Mouse (Mus musculus) MEL (cell line): ENCODE results near the gene Gm20388. TPM values are rescaled to one million over a fixed set of nuclear protein-coding genes. Genes with fewer than 3 reads are reported as not detected.

Experiments
- DNase-seq: peaks from one replicate; pipeline ENCODE4 v3.0.0; 2011; ENCODE audit warnings: low read depth, low spot score
- H3K27ac ChIP-seq: 2 replicates; pipeline ENCODE4 v1.5.1; 2012; ENCODE audit warnings: low read depth, mild to moderate bottlenecking, control low read depth, low read length, moderate library complexity; ENCODE audit not compliant: control insufficient read depth
- H3K27me3 ChIP-seq, 2 experiments: fragments of 150-350 bp in 1 of 2; sonication (generic) in 1 of 2; 2 replicates each; pipeline ENCODE4 v1.6.1; 2012; ENCODE audit warnings: low read length in 2 of 2, mild to moderate bottlenecking in 2 of 2, improper control_type of control experiment in 1 of 2, moderate library complexity in 1 of 2; ENCODE audit not compliant: insufficient read depth in 2 of 2, control insufficient read depth in 1 of 2
- H3K36me3 ChIP-seq, 2 experiments: 2 replicates each; pipeline ENCODE4 v1.6.1; 2012 to 2014; ENCODE audit warnings: low read length in 2 of 2, improper control_type of control experiment in 1 of 2, inconsistent platforms in 1 of 2, mild to moderate bottlenecking in 1 of 2; ENCODE audit not compliant: insufficient read depth in 2 of 2, control insufficient read depth in 1 of 2
- H3K4me1 ChIP-seq, 2 experiments: fragments of 150-350 bp in 1 of 2; sonication (generic) in 1 of 2; 2 replicates each; pipeline ENCODE4 v1.6.1; 2012; ENCODE audit warnings: low read length in 2 of 2, improper control_type of control experiment in 1 of 2, mild to moderate bottlenecking in 1 of 2; ENCODE audit not compliant: insufficient read depth in 2 of 2, control insufficient read depth in 1 of 2
- H3K4me3 ChIP-seq, 2 experiments: fragments of 150-350 bp in 1 of 2; sonication (generic) in 1 of 2; 2 replicates each; pipeline ENCODE4 v1.5.1; 2012; ENCODE audit warnings: low read depth in 2 of 2, low read length in 2 of 2, mild to moderate bottlenecking in 2 of 2, moderate library complexity in 2 of 2, control low read depth in 1 of 2, improper control_type of control experiment in 1 of 2; ENCODE audit not compliant: control insufficient read depth in 1 of 2, insufficient read depth in 1 of 2
- H3K79me2 ChIP-seq: 2 replicates; pipeline ENCODE4 v1.6.1; 2012; ENCODE audit warnings: mild to moderate bottlenecking, low read length, moderate library complexity; ENCODE audit not compliant: control insufficient read depth, poor library complexity, insufficient read depth
- H3K9ac ChIP-seq: 2 replicates; pipeline ENCODE4 v1.6.1; 2012; ENCODE audit warnings: low read depth, mild to moderate bottlenecking, control low read depth, low read length, moderate library complexity; ENCODE audit not compliant: control insufficient read depth, poor library complexity, severe bottlenecking
- H3K9me3 ChIP-seq: fragments of 150-350 bp; sonication (generic); replicated peaks from 2 replicates; pipeline ENCODE4 v1.6.1; 2012; ENCODE audit warnings: mild to moderate bottlenecking, low read length, improper control_type of control experiment, moderate library complexity; ENCODE audit not compliant: insufficient read depth
- BHLHE40 ChIP-seq: IDR thresholded peaks from 2 replicates; pipeline ENCODE4 v1.6.1; 2012; ENCODE audit warnings: low read depth, mild to moderate bottlenecking, inconsistent platforms, low read length, improper control_type of control experiment, borderline replicate concordance
- ELF1 ChIP-seq: IDR thresholded peaks from 2 replicates; pipeline ENCODE4 v1.6.1; 2014; ENCODE audit warnings: low read depth, mild to moderate bottlenecking, inconsistent platforms, low read length, improper control_type of control experiment, moderate library complexity
- EP300 ChIP-seq, 2 experiments: IDR thresholded peaks; 2 replicates each; pipeline ENCODE4 v1.6.1; 2011; ENCODE audit warnings: improper control_type of control experiment in 2 of 2, low read length in 2 of 2, low read depth in 1 of 2, mild to moderate bottlenecking in 1 of 2
- ETS1 ChIP-seq: IDR thresholded peaks from 2 replicates; pipeline ENCODE4 v1.6.1; 2012; ENCODE audit warnings: low read depth, mild to moderate bottlenecking, inconsistent platforms, low read length, improper control_type of control experiment, moderate library complexity
- GABPA ChIP-seq: IDR thresholded peaks from 2 replicates; pipeline ENCODE4 v1.6.1; 2012; ENCODE audit warnings: low read depth, mild to moderate bottlenecking, inconsistent platforms, low read length, improper control_type of control experiment, moderate library complexity
- JUND ChIP-seq: IDR thresholded peaks from 2 replicates; pipeline ENCODE4 v1.6.1; 2011; ENCODE audit warnings: low read depth, mild to moderate bottlenecking, improper control_type of control experiment, low read length
- KAT2A ChIP-seq: conservative IDR thresholded peaks from 2 replicates; pipeline ENCODE4 v1.6.1; 2012; ENCODE audit warnings: low read depth, low read length, improper control_type of control experiment, inconsistent platforms
- MAFK ChIP-seq: IDR thresholded peaks from 2 replicates; pipeline ENCODE4 v1.6.1; 2011; ENCODE audit warnings: low read depth, mild to moderate bottlenecking, low read length, improper control_type of control experiment, borderline replicate concordance
- MAX ChIP-seq: IDR thresholded peaks from 2 replicates; pipeline ENCODE4 v1.6.1; 2011; ENCODE audit warnings: low read length, improper control_type of control experiment
- MEF2A ChIP-seq: IDR thresholded peaks from 2 replicates; pipeline ENCODE4 v1.6.1; 2014; ENCODE audit warnings: low read depth, mild to moderate bottlenecking, inconsistent platforms, low read length, improper control_type of control experiment; ENCODE audit not compliant: poor library complexity, insufficient replicate concordance, severe bottlenecking; ENCODE audit errors: extremely low read depth
- MXI1 ChIP-seq: IDR thresholded peaks from 2 replicates; pipeline ENCODE4 v1.6.1; 2011; ENCODE audit warnings: mild to moderate bottlenecking, low read depth, low read length, improper control_type of control experiment
- MYB ChIP-seq: IDR thresholded peaks from 2 replicates; pipeline ENCODE4 v1.6.1; 2011; ENCODE audit warnings: mild to moderate bottlenecking, low read depth, low read length, improper control_type of control experiment
- NELFE ChIP-seq: IDR thresholded peaks from 2 replicates; pipeline ENCODE4 v1.6.1; 2011; ENCODE audit warnings: low read depth, low read length, improper control_type of control experiment
- NRF1 ChIP-seq: IDR thresholded peaks from 2 replicates; pipeline ENCODE4 v1.6.1; 2014; ENCODE audit warnings: low read depth, mild to moderate bottlenecking, inconsistent platforms, low read length, improper control_type of control experiment, moderate library complexity; ENCODE audit not compliant: poor library complexity, insufficient read depth, severe bottlenecking
- POLR2A ChIP-seq, 2 experiments: IDR thresholded peaks; 2 replicates each; pipeline ENCODE4 v1.6.1; 2011 to 2012; ENCODE audit warnings: low read length in 2 of 2, mild to moderate bottlenecking in 2 of 2, control low read depth in 1 of 2, improper control_type of control experiment in 1 of 2, low read depth in 1 of 2, moderate library complexity in 1 of 2; ENCODE audit not compliant: control insufficient read depth in 1 of 2, insufficient read depth in 1 of 2, poor library complexity in 1 of 2
- POLR2AphosphoS5 ChIP-seq: IDR thresholded peaks from 2 replicates; pipeline ENCODE4 v1.6.1; 2012; ENCODE audit warnings: low read depth, borderline replicate concordance, mild to moderate bottlenecking, inconsistent platforms, low read length, moderate library complexity, mixed read lengths
- RAD21 ChIP-seq: IDR thresholded peaks from 2 replicates; pipeline ENCODE4 v1.6.1; 2011; ENCODE audit warnings: mild to moderate bottlenecking, low read depth, low read length, improper control_type of control experiment
- SMC3 ChIP-seq: IDR thresholded peaks from 2 replicates; pipeline ENCODE4 v1.6.1; 2011; ENCODE audit warnings: low read depth, low read length, improper control_type of control experiment
- TAL1 ChIP-seq: IDR thresholded peaks from 2 replicates; pipeline ENCODE4 v1.6.1; 2012; ENCODE audit warnings: mild to moderate bottlenecking, inconsistent platforms, low read length, moderate library complexity, mixed read lengths
- TBP ChIP-seq: IDR thresholded peaks from 2 replicates; pipeline ENCODE4 v1.8.0; 2011; ENCODE audit warnings: low read depth, low read length, improper control_type of control experiment
- TCF12 ChIP-seq: IDR thresholded peaks from 2 replicates; pipeline ENCODE4 v1.6.1; 2014; ENCODE audit warnings: low read depth, mild to moderate bottlenecking, inconsistent platforms, low read length, improper control_type of control experiment, moderate library complexity
- UBTF ChIP-seq: IDR thresholded peaks from 2 replicates; pipeline ENCODE4 v1.6.1; 2012; ENCODE audit warnings: low read depth, mild to moderate bottlenecking, inconsistent platforms, low read length, improper control_type of control experiment, moderate library complexity, borderline replicate concordance; ENCODE audit not compliant: insufficient read depth
- USF2 ChIP-seq, 2 experiments: IDR thresholded peaks; 2 replicates each; pipeline ENCODE4 v1.6.1; 2011 to 2012; ENCODE audit warnings: improper control_type of control experiment in 2 of 2, low read length in 2 of 2, borderline replicate concordance in 1 of 2, inconsistent platforms in 1 of 2, low read depth in 1 of 2, mild to moderate bottlenecking in 1 of 2; ENCODE audit not compliant: insufficient read depth in 1 of 2
- polyA plus RNA-seq, 2 experiments: library from polyadenylated mRNA; stranded (reverse) in 1 of 2; unstranded in 1 of 2; fragments of >175 nt in 1 of 2; fragments of >200 nt in 1 of 2; gene quantifications; 2 replicates each; pipeline versions ENCODE4 v1.2.1 to v1.2.4; 2012; ENCODE audit warnings: low replicate concordance in 2 of 2, low read depth in 1 of 2; ENCODE audit not compliant: insufficient read length in 2 of 2, insufficient read depth in 1 of 2, missing spikeins in 1 of 2
- total RNA-seq: library from RNA; depleted of rRNA; stranded (reverse); fragments of 300-350 nt; gene quantifications from 2 replicates; pipeline ENCODE4 v1.2.3, GENCODE M21; 2012

The Gm20388 gene
- total and polyA plus RNA-seq, 3 experiments, result 11.1 to 17.8 TPM; not detected in 1

DNA sequence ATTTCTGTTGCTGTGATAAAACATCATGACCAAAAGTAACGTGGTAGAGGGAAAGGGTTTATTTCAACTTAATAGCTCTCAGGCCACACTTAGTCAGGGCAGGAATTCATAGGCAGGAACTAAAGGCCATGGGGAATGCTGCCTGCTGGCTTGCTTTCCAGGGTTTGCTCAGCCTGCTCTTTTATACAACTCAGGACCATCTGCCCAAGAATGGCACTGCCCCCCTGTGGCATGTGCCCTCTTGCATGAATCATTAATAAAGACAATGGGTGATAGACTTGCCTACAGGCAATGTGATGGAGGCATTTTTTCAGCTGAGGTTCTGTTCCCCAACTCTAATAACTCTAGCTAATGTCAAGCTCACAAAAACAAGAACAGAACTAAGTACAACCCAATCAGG, 4131.6 kb downstream of the Gm20388 start:
- Histone ChIP-seq H3K9ac (no peak overlapping the region), H3K79me2 (no peaks in the 10 kb centered on the region), H3K9me3 (no peaks in the 10 kb centered on the region), H3K36me3 (peaks cover 0 to 37% of the 10 kb centered on the region in 2 experiments; a peak in 2 of 4 replicates), H3K27me3 (no peaks in the 10 kb centered on the region), H3K4me1 (no peaks in the 10 kb centered on the region), H3K27ac (no peak overlapping the region), H3K4me3 (no peak overlapping the region)
- no peak for DNase-seq
- no peak for TF ChIP-seq EP300 (IDR thresholded peaks at IDR 0.05; ENCODE audit: low read depth in 1 of 2, low read length in 2 of 2)
- no peak for TF ChIP-seq ETS1
- no peak for TF ChIP-seq USF2 (IDR thresholded peaks at IDR 0.05; ENCODE audit: borderline replicate concordance in 1 of 2, insufficient read depth in 1 of 2, low read depth in 1 of 2, low read length in 2 of 2)
- TF ChIP-seq MAFK, result no peak
- no peak for TF ChIP-seq MAX
- TF ChIP-seq TCF12, result no peak
- no peak for TF ChIP-seq TAL1
- TF ChIP-seq RAD21, result no peak
- TF ChIP-seq ELF1, result no peak
- no peak for TF ChIP-seq KAT2A
- TF ChIP-seq TBP, result no peak
- no peak for TF ChIP-seq MYB
- no peak for TF ChIP-seq MEF2A
- no peak for TF ChIP-seq POLR2AphosphoS5
- no peak for TF ChIP-seq POLR2A (IDR thresholded peaks at IDR 0.05; ENCODE audit: control insufficient read depth in 1 of 2, insufficient read depth in 1 of 2, low read depth in 1 of 2, low read length in 2 of 2, poor library complexity in 1 of 2)
- TF ChIP-seq SMC3, result no peak

DNA sequence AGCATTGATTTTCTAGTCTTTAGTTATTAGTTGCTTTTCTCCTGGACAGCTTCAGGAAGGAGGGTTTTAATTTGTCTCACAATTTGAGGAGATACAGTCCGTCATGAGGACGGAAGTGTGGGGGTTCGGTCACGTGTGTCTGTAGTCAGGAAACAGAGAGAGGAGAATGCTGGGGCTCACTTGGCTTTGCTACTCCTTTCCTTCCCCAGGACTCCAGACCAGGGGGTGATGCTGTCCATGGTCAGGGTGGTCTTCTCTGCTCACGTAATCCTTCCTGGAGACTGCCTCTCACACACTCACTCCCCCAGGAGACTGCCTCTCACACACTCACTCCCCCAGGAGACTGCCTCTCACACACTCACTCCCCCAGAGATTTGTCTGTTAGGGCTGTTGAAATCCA, 4133.8 kb downstream of the Gm20388 start:
- Histone ChIP-seq H3K27me3 (no peaks in the 10 kb centered on the region), H3K4me1 (no peaks in the 10 kb centered on the region), H3K36me3 (peaks cover 0 to 31% of the 10 kb centered on the region in 2 experiments; a peak in 2 of 4 replicates), H3K79me2 (no peaks in the 10 kb centered on the region), H3K9ac (no peak overlapping the region), H3K27ac (no peak overlapping the region), H3K9me3 (no peaks in the 10 kb centered on the region), H3K4me3 (no peak overlapping the region)
- DNase-seq, result no peak
- TF ChIP-seq MXI1 (no peak), JUND (no peak), EP300 (IDR thresholded peaks at IDR 0.05; ENCODE audit: low read depth in 1 of 2, low read length in 2 of 2) (no peak), MAFK (no peak), NELFE (no peak), TAL1 (no peak), NRF1 (no peak), GABPA (no peak), UBTF (no peak), BHLHE40 (no peak)
